30 mouse cellular contexts compared by ENCODE assay signal in genomic region chr13:34700091-34700490, GRCm38 (mm10). TPM values are rescaled to one million over a fixed set of nuclear protein-coding genes. Genes with fewer than 3 reads are reported as not detected.
"Had no signal": no experiment of that assay in that cellular context is flagged by ENCODE, and none has a peak within 500 bp of the region (broad histone marks: within the 10 kb centered on the region; RNA-seq: fewer than 3 reads in every experiment).

No protein-coding gene starts in this region.

- H3K4me3 ChIP-seq: intestine, embryonic 15.5 days; limb, embryonic 12.5 days; limb, embryonic 15.5 days; liver, embryonic 12.5 days; liver, embryonic 15.5 days; midbrain, embryonic 12.5 days; myocyte; neural tube, embryonic 13.5 days; stomach, embryonic 15.5 days had no signal

- H3K4me2 ChIP-seq: intestine, embryonic 15.5 days; limb, embryonic 12.5 days; limb, embryonic 15.5 days; liver, embryonic 12.5 days; liver, embryonic 15.5 days; midbrain, embryonic 12.5 days; neural tube, embryonic 13.5 days; stomach, embryonic 15.5 days had no signal

- H3K27me3 ChIP-seq: intestine, embryonic 15.5 days; limb, embryonic 12.5 days; limb, embryonic 15.5 days; liver, embryonic 12.5 days; liver, embryonic 15.5 days; neural tube, embryonic 13.5 days; stomach, embryonic 15.5 days had no signal

- H3K4me1 ChIP-seq: intestine, embryonic 15.5 days; liver, embryonic 12.5 days; liver, embryonic 15.5 days; midbrain, embryonic 12.5 days; neural tube, embryonic 13.5 days; stomach, embryonic 15.5 days had no signal

- H3K9me3 ChIP-seq: intestine, embryonic 15.5 days; limb, embryonic 12.5 days; limb, embryonic 15.5 days; liver, embryonic 12.5 days; liver, embryonic 15.5 days; midbrain, embryonic 12.5 days; neural tube, embryonic 13.5 days; stomach, embryonic 15.5 days had no signal

- DNase-seq: kidney, adult 11 months; kidney, adult 9 months; kidney, postnatal 14 days; kidney, postnatal 4 days; left cerebral cortex, postnatal 4 days; lung, adult 18-20 months; retina, postnatal 1 day; right cerebral cortex, postnatal 25 days; spleen, adult 18-20 months; thymus, postnatal 36 days had no signal

- H3K36me3 ChIP-seq: intestine, embryonic 15.5 days; limb, embryonic 12.5 days; limb, embryonic 15.5 days; liver, embryonic 12.5 days; liver, embryonic 15.5 days; midbrain, embryonic 12.5 days; neural tube, embryonic 13.5 days; stomach, embryonic 15.5 days had no signal

- ATAC-seq: intestine, embryonic 15.5 days; liver, embryonic 12.5 days had no signal

- H3K27ac ChIP-seq: intestine, embryonic 15.5 days; limb, embryonic 12.5 days; limb, embryonic 15.5 days; liver, embryonic 12.5 days; liver, embryonic 15.5 days; macrophage; midbrain, embryonic 12.5 days; neural tube, embryonic 13.5 days; stomach, embryonic 15.5 days had no signal

- H3K9ac ChIP-seq: intestine, embryonic 15.5 days; limb, embryonic 12.5 days; limb, embryonic 15.5 days; liver, embryonic 12.5 days; liver, embryonic 15.5 days; midbrain, embryonic 12.5 days; neural tube, embryonic 13.5 days; stomach, embryonic 15.5 days had no signal

RNA-seq across cellular contexts. Expression of gene Fam50b, which starts 34.6 kb away (rescaled TPM):
- total RNA-seq: layer of hippocampus, adult 18-20 months; layer of hippocampus, postnatal 14 days; left cerebral cortex, adult 8-10 months; left cerebral cortex, postnatal 14 days; left cerebral cortex, postnatal 4 days; megakaryocyte, adult 5-6 weeks; monocyte, adult 5-6 weeks; neutrophil, adult 5-6 weeks had no signal
- polyA plus RNA-seq: intestine, embryonic 15.5 days; kidney, embryonic 16.5 days; limb, embryonic 12.5 days; limb, embryonic 15.5 days; liver, embryonic 12.5 days; lung, embryonic 16.5 days; macrophage; midbrain, embryonic 12.5 days; myocyte; neural tube, embryonic 13.5 days; stomach, embryonic 15.5 days; thymus, postnatal 0 days had no signal

RNA-seq across cellular contexts. Expression of gene Pxdc1, which starts 46.8 kb away (rescaled TPM):
- total RNA-seq: megakaryocyte, adult 5-6 weeks had no signal
